Mouse (Mus musculus): Measurements from ENCODE around the gene Mtcl1. TPM values are rescaled to one million over a fixed set of nuclear protein-coding genes. Genes with fewer than 3 reads are reported as not detected.

The Mtcl1 gene
- polyA plus RNA-seq, 1 experiment from 2014 or later, result 10.4 TPM

Other genes starting within 250 kb of the Mtcl1 start
- gene Rab12, start 70.0 kb upstream of the Mtcl1 start, polyA plus RNA-seq (2016; fragmentation: Nextera tagmentation; extraction: Ambion mirVana), result 56.4 and 59.9 TPM in 2 replicates
- gene Themis3, start 144.9 kb upstream of the Mtcl1 start, polyA plus RNA-seq (2016; fragmentation: Nextera tagmentation; extraction: Ambion mirVana), result not detected in 2 replicates